Mouse (Mus musculus) left cerebral cortex, postnatal 14 days (tissue): ENCODE measurements at regions not wholly inside any gene's neighbourhood (a gene's known extent, or its start where the extent isn't known, plus 50 kb on each side); places are given as distances from the start of the nearest gene placed in this dataset.
"Not testable (repeated sequence)": the region's sequence is repeated elsewhere in the genome, so short reads cannot be mapped to it uniquely, and the experiment has no call there.

Source experiments
- DNase-seq, 2 experiments: peaks; one replicate each; pipeline ENCODE4 v3.0.0; 2021 to 2022; ENCODE audit warnings: low spot score in 2 of 2, mixed read lengths in 1 of 2
- intact Hi-C: fragments of 180-260 bp; cut with DNase I; formaldehyde crosslinking; loops from one replicate; pipeline ENCODE4 v1.15.1; 2025

GRCm38 (mm10) chr2:17853500-17854011 is 122.3 kb upstream of the Nebl start:
- intact Hi-C loops = loop anchor here (10.0 kb wide), 1 partner anchor 171 kb away; no protein-coding TSS in a partner anchor
- DNase-seq = no peak

- DNase-seq = no peak
- intact Hi-C loops = loop anchor here (10.0 kb wide), 1 partner anchor 172 kb away; no protein-coding TSS in a partner anchor
These were observed 121.7 kb upstream of the Nebl start for GRCm38 (mm10) chr2:17852740-17853499.

- no peak for DNase-seq
- intact Hi-C loops = loop anchor here (10.0 kb wide), 1 partner anchor 174 kb away; no protein-coding TSS in a partner anchor
These were observed 119.5 kb upstream of the Nebl start for GRCm38 (mm10) chr2:17850741-17851140.

DNA sequence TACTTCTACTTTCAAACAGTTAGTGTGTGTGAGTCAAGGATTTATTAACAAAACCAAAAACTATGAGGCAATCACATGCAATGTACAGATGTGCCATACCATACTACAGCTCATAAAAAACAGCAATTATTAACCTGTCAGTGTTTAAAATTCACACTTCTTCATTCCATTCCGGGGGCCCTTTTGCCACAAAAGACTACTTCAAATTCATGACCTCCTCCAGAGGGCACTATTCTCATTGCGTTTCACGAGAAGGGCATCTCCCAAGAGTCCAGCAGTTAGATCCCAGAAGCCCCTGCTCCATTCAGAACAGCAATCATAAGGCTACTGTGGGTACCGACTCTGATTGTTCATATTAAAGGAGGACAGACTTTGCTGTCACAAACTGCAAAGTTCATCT is 118.0 kb upstream of the Nebl start:
- no peak for DNase-seq
- intact Hi-C loops = no loop called here

DNA sequence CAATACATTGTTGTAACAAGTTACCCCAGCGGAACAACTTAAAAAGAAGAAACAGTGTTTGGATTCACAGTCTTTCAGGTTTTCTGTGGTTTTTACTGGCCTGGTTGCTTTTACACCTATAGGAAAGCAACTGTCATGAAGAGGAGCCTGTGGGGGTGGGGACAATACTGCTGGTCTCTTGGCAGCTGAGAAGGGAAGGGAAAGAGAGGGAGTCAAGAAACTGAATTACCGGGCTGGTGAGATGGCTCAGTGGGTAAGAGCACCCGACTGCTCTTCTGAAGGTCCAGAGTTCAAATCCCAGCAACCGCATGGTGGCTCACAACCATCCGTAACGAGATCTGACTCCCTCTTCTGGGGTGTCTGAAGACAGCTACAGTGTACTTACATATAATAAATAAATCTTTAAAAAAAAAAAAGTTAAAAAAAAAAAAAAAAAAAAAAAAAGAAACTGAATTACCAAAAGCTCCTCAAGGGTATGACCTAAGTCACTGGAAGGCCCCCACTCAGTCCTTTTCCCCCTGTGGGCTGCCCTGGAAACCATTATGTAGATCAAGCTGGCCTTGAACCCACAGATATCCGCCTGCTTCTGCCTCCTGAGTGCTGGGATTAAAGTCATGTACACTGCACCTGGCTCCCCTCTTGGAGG is 114.3 kb upstream of the Nebl start:
- intact Hi-C loops, DNase-seq: not testable (repeated sequence)

DNA sequence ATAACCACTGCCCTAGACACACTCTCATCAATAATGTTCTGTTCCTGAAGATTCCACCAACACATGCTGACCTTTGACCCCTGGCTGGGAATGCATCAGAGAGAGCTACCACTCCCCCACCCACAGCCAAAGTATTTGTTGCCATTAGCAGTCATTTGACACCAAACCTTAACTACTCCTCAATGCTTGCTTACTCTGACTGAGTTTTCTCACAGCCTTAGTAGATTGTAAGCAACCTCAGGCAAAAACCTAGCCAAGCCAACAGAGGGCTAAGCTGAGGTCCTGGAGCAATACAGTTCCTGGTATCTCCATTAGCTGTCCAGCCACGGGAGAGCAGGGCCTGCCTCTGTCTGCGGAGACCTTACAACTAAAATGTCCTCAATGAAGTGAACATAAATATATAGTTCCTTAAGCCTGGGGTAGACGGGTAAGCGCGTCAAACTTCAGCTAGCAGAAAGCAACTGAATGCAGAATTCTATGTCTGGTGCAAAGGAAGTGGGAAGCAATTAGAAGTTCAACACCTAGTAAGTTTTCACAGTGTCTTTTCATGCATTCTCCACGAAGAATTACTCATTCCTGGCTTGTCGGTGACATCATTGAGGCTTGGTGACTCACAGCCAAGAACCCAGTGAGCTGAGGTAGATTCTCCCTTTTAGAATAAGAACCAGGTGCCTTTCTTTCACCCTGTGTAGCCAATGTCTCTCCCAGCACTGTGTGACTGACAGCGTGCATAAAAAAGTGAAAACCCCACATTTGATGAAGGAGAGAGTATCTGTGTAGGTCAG is 113.6 kb upstream of the Nebl start:
- intact Hi-C loops = loop anchor here (5.0 kb wide), 1 partner anchor 113 kb away; the partner anchor contains the start of gene Nebl
- no peak for DNase-seq

GRCm38 (mm10) chr2:17841963-17842362 is 110.7 kb upstream of the Nebl start:
- intact Hi-C loops = loop anchor here (1.0 to 5.0 kb wide), 3 partner anchors 110 to 419 kb away; partner anchors contain the start of gene Nebl
- peak; percentile 52 to 67 for DNase-seq

DNA sequence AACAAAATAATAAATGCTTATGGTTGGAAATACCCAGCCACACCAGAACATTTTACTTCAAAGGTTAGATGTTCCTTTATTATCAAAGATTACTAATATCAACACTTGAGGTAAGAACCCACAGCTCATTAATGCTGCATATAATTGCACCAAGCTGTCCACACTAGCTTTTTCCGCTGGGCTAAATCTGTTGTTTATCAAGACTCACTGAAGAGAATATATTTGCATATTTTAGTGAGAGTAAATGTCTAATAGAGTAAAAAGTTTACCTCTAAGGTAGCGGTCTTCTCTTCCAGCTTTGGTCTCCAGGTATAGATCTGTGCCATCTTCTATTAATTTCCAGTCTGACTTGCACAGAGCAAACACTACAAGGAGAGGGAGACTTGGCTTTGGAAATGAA is 110.3 kb upstream of the Nebl start:
- DNase-seq = no peak
- intact Hi-C loops = loop anchor here (5.0 kb wide), 1 partner anchor 109 kb away; the partner anchor contains the start of gene Nebl

GRCm38 (mm10) chr2:17840941-17841498 is 109.8 kb upstream of the Nebl start:
- intact Hi-C loops = loop anchor here (5.0 kb wide), 1 partner anchor 109 kb away; the partner anchor contains the start of gene Nebl
- DNase-seq = peak in 1 of 2 experiments; percentile 15

DNA sequence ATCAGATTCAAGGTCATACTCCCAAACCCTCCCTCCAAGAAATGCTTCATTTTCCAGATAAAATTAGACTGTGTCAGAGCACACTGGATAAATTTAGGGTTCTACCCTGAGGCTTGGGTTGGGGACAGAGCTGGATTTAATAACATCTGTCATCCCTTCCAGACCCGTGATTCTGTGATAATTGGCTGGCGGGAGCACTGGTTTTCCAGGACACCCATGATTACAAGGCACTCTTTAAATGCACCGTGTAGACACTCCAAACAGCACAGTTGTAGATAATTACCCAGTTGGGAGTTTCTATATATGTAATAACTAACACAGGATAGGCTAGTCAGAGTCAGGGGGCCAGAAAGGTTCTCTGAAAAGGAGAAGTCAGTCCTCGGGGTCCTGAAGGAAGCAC is 108.4 kb upstream of the Nebl start:
- DNase-seq = no peak
- intact Hi-C loops = loop anchor here (5.0 kb wide), 1 partner anchor 107 kb away; the partner anchor contains the start of gene Nebl

- intact Hi-C loops = no loop called here
- DNase-seq = peak in 1 of 2 experiments; percentile 9
These were observed 107.8 kb upstream of the Nebl start for GRCm38 (mm10) chr2:17838859-17839581.

GRCm38 (mm10) chr2:17838381-17838680 is 107.1 kb upstream of the Nebl start:
- no peak for DNase-seq
- intact Hi-C loops = no loop called here

- no peak for DNase-seq
- intact Hi-C loops = no loop called here
These were observed 106.5 kb upstream of the Nebl start for GRCm38 (mm10) chr2:17837541-17838380.

DNA sequence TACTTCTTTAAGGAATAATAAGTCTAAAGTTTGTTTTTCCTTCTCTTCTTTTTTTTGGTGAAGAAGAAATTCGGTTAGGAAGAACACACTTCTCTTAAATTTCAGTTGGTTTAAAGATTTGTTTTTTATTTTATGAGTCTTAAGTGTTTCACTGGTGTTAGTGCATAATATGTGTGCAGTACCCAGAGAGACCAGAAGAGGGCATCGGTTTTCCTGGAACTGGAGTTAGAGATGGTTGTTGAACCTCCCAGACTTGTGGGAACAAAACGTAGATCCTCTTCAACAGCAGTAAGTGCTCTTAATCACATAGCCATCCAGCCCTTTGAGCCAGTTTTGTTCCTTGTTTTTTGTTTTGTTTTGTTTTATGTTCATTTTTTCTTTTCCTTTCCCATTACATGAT is 101.5 kb upstream of the Nebl start:
- intact Hi-C loops = no loop called here
- no peak for DNase-seq

DNA sequence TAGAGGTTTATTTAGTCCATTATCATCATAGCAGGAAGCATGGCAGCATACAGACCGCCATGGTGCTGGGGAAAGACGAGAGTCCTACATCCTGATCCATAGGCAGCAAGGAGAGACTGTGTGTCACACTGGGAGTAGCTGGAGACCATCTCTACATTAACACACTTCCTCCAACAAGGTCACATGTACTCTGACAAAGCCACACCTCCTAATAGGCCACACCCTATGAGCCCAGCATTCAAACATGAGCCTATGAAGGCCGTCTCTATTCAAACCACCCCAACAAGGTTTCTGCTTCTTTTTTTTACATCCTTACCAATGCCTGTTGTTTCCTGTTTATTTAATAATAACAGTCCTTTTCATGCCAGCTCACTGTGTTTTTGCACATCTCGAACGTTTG is 99.0 kb upstream of the Nebl start:
- intact Hi-C loops = no loop called here
- DNase-seq = no peak

DNA sequence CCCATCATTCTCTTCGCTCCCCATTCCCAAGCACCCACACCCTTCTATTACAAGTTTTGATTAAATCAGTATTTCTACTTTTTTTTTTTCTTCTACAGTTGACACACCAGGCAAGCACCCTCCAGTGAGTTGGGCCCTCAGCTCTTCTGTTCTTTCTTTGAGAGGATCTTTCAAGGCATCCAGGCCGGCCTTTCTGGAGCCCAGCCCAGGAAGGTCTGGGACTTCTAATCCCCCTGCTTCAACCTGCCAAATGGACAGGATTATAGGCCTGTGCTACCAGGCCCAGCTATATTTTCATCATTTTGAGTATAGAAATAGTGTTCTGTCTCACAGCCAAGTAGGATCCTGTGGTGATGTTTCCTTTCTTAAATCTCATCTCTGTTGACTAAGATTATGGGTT is 94.0 kb upstream of the Nebl start:
- no peak for DNase-seq
- intact Hi-C loops = no loop called here

GRCm38 (mm10) chr2:17824176-17824575 is 92.9 kb upstream of the Nebl start:
- DNase-seq = no peak

GRCm38 (mm10) chr2:17822621-17823006 is 91.3 kb upstream of the Nebl start:
- intact Hi-C loops = no loop called here
- DNase-seq = no peak

More at GRCm38 (mm10) chr2:17824176-17824575, 92.9 kb upstream of the Nebl start:
- intact Hi-C loops = no loop called here
